Comparison of ENCODE assay signal across 12 mouse cellular contexts in the genomic region with DNA sequence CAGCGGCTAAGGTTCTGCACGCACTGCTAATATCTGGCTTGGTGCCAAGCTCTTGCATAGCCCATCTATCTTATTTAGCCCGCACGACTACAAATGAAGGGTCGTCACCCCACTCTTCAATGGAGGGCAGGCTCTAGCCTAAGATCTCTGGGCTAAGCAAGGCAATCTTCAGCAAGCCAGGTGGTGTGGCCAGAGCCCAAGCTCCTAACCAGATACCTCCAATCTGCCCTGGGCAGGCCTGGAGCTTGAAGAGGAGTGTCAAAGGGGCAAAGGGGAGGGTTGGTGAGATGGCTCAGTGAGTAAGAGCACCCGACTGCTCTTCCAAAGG. TPM values are rescaled to one million over a fixed set of nuclear protein-coding genes. Genes with fewer than 3 reads are reported as not detected.
DNase-seq lines count a peak whose midpoint lies in the region; ATAC-seq and TF ChIP-seq lines count a peak whose summit lies in the region.
"Had no signal": no experiment of that assay in that cellular context is flagged by ENCODE, and none has a peak within 500 bp of the region (broad histone marks: within the 10 kb centered on the region; RNA-seq: fewer than 3 reads in every experiment).

No protein-coding gene starts in this region.

- ATAC-seq in kidney, embryonic 16.5 days (ENCODE audit: low FRiP score, low TSS enrichment): no peak
- no peak for ATAC-seq in forebrain, embryonic 13.5 days
- ATAC-seq in hindbrain, embryonic 16.5 days: peak; percentile 19; the same call in 1 of the 2 replicates
- ATAC-seq in midbrain, embryonic 14.5 days (ENCODE audit: low FRiP score, low TSS enrichment): peak; percentile 46; the same call in 1 of the 2 replicates

- H3K9me3 ChIP-seq in kidney, embryonic 16.5 days (ENCODE audit: low read length): no peaks in the 10 kb centered on the region
- no peaks in the 10 kb centered on the region for H3K9me3 ChIP-seq in forebrain, embryonic 13.5 days (replicated peaks)
- H3K9me3 ChIP-seq in hindbrain, embryonic 16.5 days (ENCODE audit: control insufficient read depth, low read length): no peaks in the 10 kb centered on the region
- no peaks in the 10 kb centered on the region for H3K9me3 ChIP-seq in midbrain, embryonic 14.5 days (ENCODE audit: control insufficient read depth, low read length)
- H3K9me3 ChIP-seq: stomach, embryonic 15.5 days had no signal

- H3K4me3 ChIP-seq in kidney, adult 2 months (ENCODE audit: insufficient read depth, low read depth, low read length): no peak overlapping the region
- H3K4me3 ChIP-seq in kidney, embryonic 16.5 days (ENCODE audit: low read length): no peak overlapping the region
- H3K4me3 ChIP-seq in forebrain, embryonic 13.5 days: no peak overlapping the region
- no peak overlapping the region for H3K4me3 ChIP-seq in hindbrain, embryonic 16.5 days (ENCODE audit: low read length)
- H3K4me3 ChIP-seq in midbrain, embryonic 14.5 days (replicated peaks; ENCODE audit: low read depth, low read length): no peak overlapping the region
- H3K4me3 ChIP-seq in gastrocnemius, adult 2 months: no peak overlapping the region
- H3K4me3 ChIP-seq in thymus, adult 2 months (ENCODE audit: control insufficient read depth, insufficient read depth, low read length): no peak overlapping the region
- H3K4me3 ChIP-seq: stomach, embryonic 15.5 days had no signal

- no peak overlapping the region for H3K27ac ChIP-seq in kidney, adult 2 months (ENCODE audit: insufficient read depth, low read depth, low read length)
- no peak overlapping the region for H3K27ac ChIP-seq in kidney, embryonic 16.5 days (ENCODE audit: low read length)
- H3K27ac ChIP-seq in forebrain, embryonic 13.5 days: peak overlapping the region; percentile 86
- H3K27ac ChIP-seq in hindbrain, embryonic 16.5 days (ENCODE audit: low read depth, low read length): no peak overlapping the region
- H3K27ac ChIP-seq in midbrain, embryonic 14.5 days (replicated peaks; ENCODE audit: low read depth, low read length): peak overlapping the region; percentile 80; the same call in 1 of the 2 replicates
- H3K27ac ChIP-seq in gastrocnemius, adult 2 months: no peak overlapping the region
- H3K27ac ChIP-seq in thymus, adult 2 months (ENCODE audit: control insufficient read depth, insufficient read depth, low read length): no peak overlapping the region
- H3K27ac ChIP-seq: macrophage; stomach, embryonic 15.5 days had no signal

- no peak overlapping the region for H3K9ac ChIP-seq in kidney, embryonic 16.5 days (replicated peaks; ENCODE audit: low read length)
- no peak overlapping the region for H3K9ac ChIP-seq in forebrain, embryonic 13.5 days
- no peak overlapping the region for H3K9ac ChIP-seq in hindbrain, embryonic 16.5 days (ENCODE audit: low read depth, low read length)
- peak overlapping the region; percentile 26; the same call in 1 of the 2 replicates for H3K9ac ChIP-seq in midbrain, embryonic 14.5 days (replicated peaks; ENCODE audit: low read length)
- H3K9ac ChIP-seq: stomach, embryonic 15.5 days had no signal

- no peak overlapping the region for H3K4me2 ChIP-seq in kidney, embryonic 16.5 days (replicated peaks; ENCODE audit: low read depth, low read length)
- no peak overlapping the region for H3K4me2 ChIP-seq in forebrain, embryonic 13.5 days
- no peak overlapping the region for H3K4me2 ChIP-seq in hindbrain, embryonic 16.5 days (ENCODE audit: low read length)
- H3K4me2 ChIP-seq in midbrain, embryonic 14.5 days (ENCODE audit: low read length): no peak overlapping the region
- H3K4me2 ChIP-seq: stomach, embryonic 15.5 days had no signal

- no peak for TF ChIP-seq POLR2A in kidney, adult 2 months (IDR thresholded peaks at IDR 0.05; ENCODE audit: low read depth, low read length)
- TF ChIP-seq POLR2A in thymus, adult 2 months (IDR thresholded peaks at IDR 0.05; ENCODE audit: control insufficient read depth, extremely low read depth, insufficient read depth, low read length, poor library complexity): no peak

- H3K4me1 ChIP-seq in kidney, adult 2 months (ENCODE audit: control insufficient read depth, insufficient read depth, low read length): no peaks in the 10 kb centered on the region; the same call in 1 of the 2 replicates
- H3K4me1 ChIP-seq in kidney, embryonic 16.5 days (ENCODE audit: insufficient read depth, low read length): peaks cover 9% of the 10 kb centered on the region
- H3K4me1 ChIP-seq in forebrain, embryonic 13.5 days: peaks cover 77% of the 10 kb centered on the region
- peaks cover 25% of the 10 kb centered on the region for H3K4me1 ChIP-seq in hindbrain, embryonic 16.5 days (ENCODE audit: control insufficient read depth, insufficient read depth, low read depth, low read length)
- peaks cover 34% of the 10 kb centered on the region for H3K4me1 ChIP-seq in midbrain, embryonic 14.5 days (ENCODE audit: control insufficient read depth, insufficient read depth, low read length)
- no peaks in the 10 kb centered on the region for H3K4me1 ChIP-seq in thymus, adult 2 months (replicated peaks; ENCODE audit: control insufficient read depth, insufficient read depth, low read length)

- no peaks in the 10 kb centered on the region for H3K36me3 ChIP-seq in kidney, adult 2 months (ENCODE audit: control insufficient read depth, insufficient read depth, low read length)
- no peaks in the 10 kb centered on the region for H3K36me3 ChIP-seq in kidney, embryonic 16.5 days (ENCODE audit: insufficient read depth, low read length)
- no peaks in the 10 kb centered on the region; the same call in 1 of the 2 replicates for H3K36me3 ChIP-seq in forebrain, embryonic 13.5 days (ENCODE audit: poor library complexity, severe bottlenecking)
- no peaks in the 10 kb centered on the region for H3K36me3 ChIP-seq in hindbrain, embryonic 16.5 days (ENCODE audit: control insufficient read depth, insufficient read depth, low read length)
- no peaks in the 10 kb centered on the region for H3K36me3 ChIP-seq in midbrain, embryonic 14.5 days (ENCODE audit: control insufficient read depth, insufficient read depth, low read length)
- H3K36me3 ChIP-seq in thymus, adult 2 months (ENCODE audit: control insufficient read depth, insufficient read depth, low read length): no peaks in the 10 kb centered on the region
- H3K36me3 ChIP-seq: stomach, embryonic 15.5 days had no signal

- 17% methylated on average over 6 of the region's 6 CpGs for WGBS in kidney, adult 2 months
- WGBS in kidney, embryonic 16.5 days: 13% methylated on average over 6 of the region's 6 CpGs
- WGBS in forebrain, embryonic 13.5 days: 17% methylated on average over 6 of the region's 6 CpGs
- WGBS in hindbrain, embryonic 16.5 days: 11% methylated on average over 6 of the region's 6 CpGs
- WGBS in midbrain, embryonic 14.5 days: 16% methylated on average over 6 of the region's 6 CpGs
- WGBS in thymus, adult 2 months: 71% methylated on average over 6 of the region's 6 CpGs

- intact Hi-C loops in gastrocnemius, adult 2 months (cut with DNase I): no loop called here

- DNase-seq in kidney, adult 2 months: peak; percentile 60
- peak; percentile 77 for DNase-seq in midbrain, embryonic 14.5 days
- no peak for DNase-seq in gastrocnemius, adult 2 months
- no peak for DNase-seq in thymus, adult 2 months
- DNase-seq in adrenal gland, adult 18-20 months (ENCODE audit: low spot score in 2 of 2): no peak
- DNase-seq: cerebellum, adult 9-10 months; heart, postnatal 4 days had no signal

- no peaks in the 10 kb centered on the region for H3K27me3 ChIP-seq in kidney, adult 2 months (replicated peaks; ENCODE audit: control insufficient read depth, insufficient read depth, low read length)
- H3K27me3 ChIP-seq in kidney, embryonic 16.5 days (ENCODE audit: insufficient read depth, low read length): no peaks in the 10 kb centered on the region
- H3K27me3 ChIP-seq in forebrain, embryonic 13.5 days: no peaks in the 10 kb centered on the region
- no peaks in the 10 kb centered on the region for H3K27me3 ChIP-seq in hindbrain, embryonic 16.5 days (replicated peaks; ENCODE audit: control insufficient read depth, insufficient read depth, low read length)
- no peaks in the 10 kb centered on the region for H3K27me3 ChIP-seq in midbrain, embryonic 14.5 days (ENCODE audit: control insufficient read depth, insufficient read depth, low read length)
- no peaks in the 10 kb centered on the region for H3K27me3 ChIP-seq in thymus, adult 2 months (ENCODE audit: control insufficient read depth, insufficient read depth, low read length)
- H3K27me3 ChIP-seq: stomach, embryonic 15.5 days had no signal

- no peak for TF ChIP-seq CTCF in kidney, adult 2 months (conservative IDR thresholded peaks at IDR 0.05; ENCODE audit: insufficient read depth, insufficient read length, low read depth, low read length)
- TF ChIP-seq CTCF in gastrocnemius, adult 2 months (IDR thresholded peaks at IDR 0.05): no peak
- no peak for TF ChIP-seq CTCF in thymus, adult 2 months (IDR thresholded peaks at IDR 0.05; ENCODE audit: borderline replicate concordance, control insufficient read depth, extremely low read depth, insufficient read depth, low read length, poor library complexity)

RNA-seq across cellular contexts. Expression of a gene that starts 20.9 kb away (rescaled TPM):
- polyA plus RNA-seq in kidney, adult 2 months (2012; rRNA removed): 25.7 and 29.3 TPM in 2 replicates
- 1.0 and 1.1 TPM in 2 replicates for polyA plus RNA-seq in kidney, embryonic 16.5 days (2015; fragmentation: Nextera tagmentation; extraction: Ambion mirVana)
- polyA plus RNA-seq in forebrain, embryonic 13.5 days (2015; fragmentation: Nextera tagmentation; extraction: Ambion mirVana): 4.9 and 5.4 TPM in 2 replicates
- 2.4 and 6.6 TPM in 2 replicates for polyA plus RNA-seq in hindbrain, embryonic 16.5 days (2015; fragmentation: Nextera tagmentation; extraction: Ambion mirVana)
- polyA plus RNA-seq in midbrain, embryonic 14.5 days (2014; fragmentation: Nextera tagmentation; extraction: Ambion mirVana): 25.7 and 76.6 TPM in 2 replicates
- 10 to 100 TPM; 11.5 to 17.9 TPM for total RNA-seq in gastrocnemius, adult 2 months (2021)
- polyA plus RNA-seq in thymus, adult 2 months (2012; rRNA removed): 2.4 and 2.9 TPM in 2 replicates
- total RNA-seq in adrenal gland, adult 18-20 months (2021): 1 to 10 TPM; 5.6 to 5.8 TPM

Comparison
In these comparisons a context has a peak if more than half of its experiments do, and no peak if none do; other contexts are left out.
1. DNase-seq: peak in kidney, adult 2 months (single experiment) and midbrain, embryonic 14.5 days (single experiment); none in gastrocnemius, adult 2 months (single experiment), thymus, adult 2 months (single experiment) and adrenal gland, adult 18-20 months (0 of 2).
2. H3K27ac ChIP-seq: peak in forebrain, embryonic 13.5 days (single experiment) and midbrain, embryonic 14.5 days (single experiment); none in kidney, adult 2 months (single experiment), kidney, embryonic 16.5 days (single experiment), hindbrain, embryonic 16.5 days (single experiment), gastrocnemius, adult 2 months (single experiment) and thymus, adult 2 months (single experiment).
3. ATAC-seq: peak in hindbrain, embryonic 16.5 days (single experiment) and midbrain, embryonic 14.5 days (single experiment); none in kidney, embryonic 16.5 days (single experiment) and forebrain, embryonic 13.5 days (single experiment).